Mouse (Mus musculus): Measurements from ENCODE around the gene Ets1.

DNA sequence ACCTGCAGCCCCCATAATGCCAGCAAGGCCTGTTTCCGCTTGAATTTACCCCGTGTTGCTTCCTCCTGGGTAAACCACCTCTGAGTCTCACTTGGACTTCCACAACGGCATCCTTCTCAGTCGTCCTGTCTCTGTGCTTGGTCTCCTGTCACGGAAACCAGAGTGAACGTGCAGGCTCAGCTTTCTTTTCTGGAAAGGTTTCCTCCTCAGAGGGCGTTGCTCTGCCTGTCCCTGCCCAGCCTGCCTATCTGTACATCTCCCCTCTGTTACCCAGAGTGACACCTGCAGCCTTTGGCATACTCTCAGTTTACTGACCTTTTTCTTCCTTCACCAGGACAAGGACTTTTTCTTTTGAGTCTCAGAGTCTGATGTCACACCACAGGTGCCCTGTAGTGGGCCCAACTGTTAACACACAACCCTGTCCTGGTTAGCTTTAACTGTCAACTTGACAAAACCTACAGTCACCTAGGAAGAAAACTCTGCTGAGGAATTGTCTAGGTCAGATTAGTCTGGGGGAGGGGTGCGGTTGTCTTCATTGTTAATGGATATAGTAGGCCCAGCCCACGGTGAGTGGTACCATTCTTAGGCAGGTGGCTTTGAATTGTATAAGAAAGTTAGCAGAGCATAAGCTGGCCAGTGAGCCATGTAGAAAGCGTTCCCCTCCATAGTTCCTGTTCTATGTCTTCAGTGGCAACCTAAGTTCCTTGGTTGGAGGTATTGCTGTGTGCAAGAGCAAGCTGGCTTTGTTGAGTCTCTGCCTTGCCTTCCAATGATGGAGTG lies 27.0 kb upstream of the Ets1 start:
- no peak for TF ChIP-seq CTCF (conservative IDR thresholded peaks at IDR 0.05 in 1 of 2, IDR thresholded peaks at IDR 0.05 in 1 of 2; ENCODE audit: low read depth in 2 of 2, low read length in 2 of 2)
- TF ChIP-seq POLR2A (IDR thresholded peaks at IDR 0.05; ENCODE audit: low read depth, low read length) = no peak
- TF ChIP-seq CHD2 (IDR thresholded peaks at IDR 0.05; ENCODE audit: low read length) = no peak
- TF ChIP-seq MYC (IDR thresholded peaks at IDR 0.05; ENCODE audit: low read depth, low read length) = no peak
- TF ChIP-seq TBP (conservative IDR thresholded peaks at IDR 0.05; ENCODE audit: low read depth, low read length) = no peak
- TF ChIP-seq PAX5 (IDR thresholded peaks at IDR 0.05; ENCODE audit: low read length) = no peak
- TF ChIP-seq EP300 (IDR thresholded peaks at IDR 0.05; ENCODE audit: low read length) = no peak
- TF ChIP-seq ZNF384 (IDR thresholded peaks at IDR 0.05; ENCODE audit: low read depth, low read length) = no peak
- no peak for TF ChIP-seq RCOR1 (conservative IDR thresholded peaks at IDR 0.05; ENCODE audit: low read depth, low read length)

Measured in CH12.LX (cell line).